Mouse (Mus musculus) MEL (cell line): ENCODE results near the gene Hormad1. TPM values are rescaled to one million over a fixed set of nuclear protein-coding genes. Genes with fewer than 3 reads are reported as not detected.

Experiments
- BHLHE40 ChIP-seq: IDR thresholded peaks from 2 replicates; pipeline ENCODE4 v1.6.1; 2012; ENCODE audit warnings: low read depth, mild to moderate bottlenecking, inconsistent platforms, low read length, improper control_type of control experiment, borderline replicate concordance
- CHD1 ChIP-seq: IDR thresholded peaks from 2 replicates; pipeline ENCODE4 v1.6.1; 2012; ENCODE audit warnings: low read depth, mild to moderate bottlenecking, inconsistent platforms, low read length, improper control_type of control experiment
- CHD2 ChIP-seq: IDR thresholded peaks from 2 replicates; pipeline ENCODE4 v1.6.1; 2011; ENCODE audit warnings: low read length, improper control_type of control experiment
- ELF1 ChIP-seq: IDR thresholded peaks from 2 replicates; pipeline ENCODE4 v1.6.1; 2014; ENCODE audit warnings: low read depth, mild to moderate bottlenecking, inconsistent platforms, low read length, improper control_type of control experiment, moderate library complexity
- EP300 ChIP-seq, 2 experiments: IDR thresholded peaks; 2 replicates each; pipeline ENCODE4 v1.6.1; 2011; ENCODE audit warnings: improper control_type of control experiment in 2 of 2, low read length in 2 of 2, low read depth in 1 of 2, mild to moderate bottlenecking in 1 of 2
- ETS1 ChIP-seq: IDR thresholded peaks from 2 replicates; pipeline ENCODE4 v1.6.1; 2012; ENCODE audit warnings: low read depth, mild to moderate bottlenecking, inconsistent platforms, low read length, improper control_type of control experiment, moderate library complexity
- GABPA ChIP-seq: IDR thresholded peaks from 2 replicates; pipeline ENCODE4 v1.6.1; 2012; ENCODE audit warnings: low read depth, mild to moderate bottlenecking, inconsistent platforms, low read length, improper control_type of control experiment, moderate library complexity
- GATA1 ChIP-seq: IDR thresholded peaks from 2 replicates; pipeline ENCODE4 v1.6.1; 2011; ENCODE audit warnings: low read depth, low read length, improper control_type of control experiment
- HCFC1 ChIP-seq: IDR thresholded peaks from 2 replicates; pipeline ENCODE4 v1.6.1; 2012; ENCODE audit warnings: low read depth, mild to moderate bottlenecking, inconsistent platforms, low read length, improper control_type of control experiment, moderate library complexity
- JUND ChIP-seq: IDR thresholded peaks from 2 replicates; pipeline ENCODE4 v1.6.1; 2011; ENCODE audit warnings: low read depth, mild to moderate bottlenecking, improper control_type of control experiment, low read length
- MAX ChIP-seq: IDR thresholded peaks from 2 replicates; pipeline ENCODE4 v1.6.1; 2011; ENCODE audit warnings: low read length, improper control_type of control experiment
- MXI1 ChIP-seq: IDR thresholded peaks from 2 replicates; pipeline ENCODE4 v1.6.1; 2011; ENCODE audit warnings: mild to moderate bottlenecking, low read depth, low read length, improper control_type of control experiment
- MYC ChIP-seq: IDR thresholded peaks from 2 replicates; pipeline ENCODE4 v1.6.1; 2011; ENCODE audit warnings: low read depth, mild to moderate bottlenecking, low read length, improper control_type of control experiment, moderate library complexity
- NELFE ChIP-seq: IDR thresholded peaks from 2 replicates; pipeline ENCODE4 v1.6.1; 2011; ENCODE audit warnings: low read depth, low read length, improper control_type of control experiment
- NRF1 ChIP-seq: IDR thresholded peaks from 2 replicates; pipeline ENCODE4 v1.6.1; 2014; ENCODE audit warnings: low read depth, mild to moderate bottlenecking, inconsistent platforms, low read length, improper control_type of control experiment, moderate library complexity; ENCODE audit not compliant: poor library complexity, insufficient read depth, severe bottlenecking
- POLR2AphosphoS5 ChIP-seq: IDR thresholded peaks from 2 replicates; pipeline ENCODE4 v1.6.1; 2012; ENCODE audit warnings: low read depth, borderline replicate concordance, mild to moderate bottlenecking, inconsistent platforms, low read length, moderate library complexity, mixed read lengths
- RAD21 ChIP-seq: IDR thresholded peaks from 2 replicates; pipeline ENCODE4 v1.6.1; 2011; ENCODE audit warnings: mild to moderate bottlenecking, low read depth, low read length, improper control_type of control experiment
- RCOR1 ChIP-seq: IDR thresholded peaks from 2 replicates; pipeline ENCODE4 v1.6.1; 2012; ENCODE audit warnings: low read depth, mild to moderate bottlenecking, inconsistent platforms, low read length, improper control_type of control experiment
- SIN3A ChIP-seq: IDR thresholded peaks from 2 replicates; pipeline ENCODE4 v1.6.1; 2012; ENCODE audit warnings: low read length, improper control_type of control experiment, inconsistent platforms
- TBP ChIP-seq: IDR thresholded peaks from 2 replicates; pipeline ENCODE4 v1.8.0; 2011; ENCODE audit warnings: low read depth, low read length, improper control_type of control experiment
- TCF12 ChIP-seq: IDR thresholded peaks from 2 replicates; pipeline ENCODE4 v1.6.1; 2014; ENCODE audit warnings: low read depth, mild to moderate bottlenecking, inconsistent platforms, low read length, improper control_type of control experiment, moderate library complexity
- UBTF ChIP-seq: IDR thresholded peaks from 2 replicates; pipeline ENCODE4 v1.6.1; 2012; ENCODE audit warnings: low read depth, mild to moderate bottlenecking, inconsistent platforms, low read length, improper control_type of control experiment, moderate library complexity, borderline replicate concordance; ENCODE audit not compliant: insufficient read depth
- USF1 ChIP-seq: IDR thresholded peaks from 2 replicates; pipeline ENCODE4 v1.6.1; 2014; ENCODE audit warnings: low read depth, mild to moderate bottlenecking, inconsistent platforms, low read length, improper control_type of control experiment, moderate library complexity
- ZC3H11A ChIP-seq: IDR thresholded peaks from 2 replicates; pipeline ENCODE4 v1.6.1; 2012; ENCODE audit warnings: low read depth, mild to moderate bottlenecking, inconsistent platforms, low read length, improper control_type of control experiment
- ZKSCAN1 ChIP-seq: IDR thresholded peaks from 2 replicates; pipeline ENCODE4 v1.6.1; 2012; ENCODE audit warnings: low read depth, mild to moderate bottlenecking, inconsistent platforms, low read length, improper control_type of control experiment, moderate library complexity
- ZNF384 ChIP-seq: IDR thresholded peaks from 2 replicates; pipeline ENCODE4 v1.6.1; 2012; ENCODE audit warnings: low read depth, mild to moderate bottlenecking, inconsistent platforms, low read length, improper control_type of control experiment
- polyA plus RNA-seq, 2 experiments: library from polyadenylated mRNA; stranded (reverse) in 1 of 2; unstranded in 1 of 2; fragments of >175 nt in 1 of 2; fragments of >200 nt in 1 of 2; gene quantifications; 2 replicates each; pipeline versions ENCODE4 v1.2.1 to v1.2.4; 2012; ENCODE audit warnings: low replicate concordance in 2 of 2, low read depth in 1 of 2; ENCODE audit not compliant: insufficient read length in 2 of 2, insufficient read depth in 1 of 2, missing spikeins in 1 of 2
- total RNA-seq: library from RNA; depleted of rRNA; stranded (reverse); fragments of 300-350 nt; gene quantifications from 2 replicates; pipeline ENCODE4 v1.2.3, GENCODE M21; 2012

Gene Hormad1
- total and polyA plus RNA-seq, 3 experiments, result not detected

GRCm38 (mm10) chr3:95624628-95625503, 65.4 kb downstream of the Hormad1 start, which contains the start of gene Ensa (continued):
- TF ChIP-seq ZNF384 (no peak), UBTF (no peak), GABPA (peak; percentile 42; the same call in 1 of the 2 replicates), GATA1 (no peak), MYC (no peak; the same call in 1 of the 2 replicates), BHLHE40 (no peak), SIN3A (peak; percentile 92), HCFC1 (peak; percentile 86), ZC3H11A (no peak), RCOR1 (no peak; the same call in 1 of the 2 replicates), NRF1 (peak; percentile 65), ELF1 (peak; percentile 52), MXI1 (peak; percentile 73), EP300 (IDR thresholded peaks at IDR 0.05; ENCODE audit: low read depth in 1 of 2, low read length in 2 of 2) (no peak; a peak in 1 of 4 replicates), NELFE (peak; percentile 99), USF1 (no peak; the same call in 1 of the 2 replicates), POLR2AphosphoS5 (peak; percentile 91; the same call in 1 of the 2 replicates), RAD21 (no peak), MAX (peak; percentile 18), ZKSCAN1 (no peak), TCF12 (peak; percentile 73), CHD2 (peak; percentile 91), ETS1 (peak; percentile 12; the same call in 1 of the 2 replicates), JUND (peak; percentile 64; the same call in 1 of the 2 replicates), CHD1 (no peak), TBP (peak; percentile 98)
